Mouse (Mus musculus): ENCODE data around the gene Cntn5. TPM values are rescaled to one million over a fixed set of nuclear protein-coding genes. Genes with fewer than 3 reads are reported as not detected.

Cntn5 gene
- polyA plus RNA-seq, 1 experiment from 2014 or later = 24.6 TPM

DNA sequence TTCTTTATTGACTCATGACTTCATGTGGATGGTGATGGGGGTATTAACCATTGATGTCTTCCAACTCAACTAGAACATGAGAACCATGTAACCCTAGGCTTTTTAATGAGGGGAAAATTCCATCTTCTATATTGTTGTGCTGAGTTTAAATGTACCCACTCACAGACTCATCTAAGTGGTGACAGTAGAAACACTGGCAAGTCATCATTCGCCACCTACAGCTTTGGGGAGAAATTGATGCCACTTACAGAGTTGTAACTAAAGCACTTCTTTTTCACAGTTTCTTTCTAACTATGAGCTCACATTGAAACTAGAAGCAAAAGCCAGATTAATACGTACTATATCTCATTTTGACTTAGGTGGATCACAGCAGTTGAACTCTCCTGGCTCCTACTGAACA, 514.7 kb downstream of the Cntn5 start:
- no peaks in the 10 kb centered on the region for H3K27me3 ChIP-seq (replicated peaks)
- 93% methylated on average over 2 of the region's 2 CpGs for WGBS
- ATAC-seq (ENCODE audit: low FRiP score) = no peak
- no peak overlapping the region for H3K4me2 ChIP-seq
- no peaks in the 10 kb centered on the region for H3K4me1 ChIP-seq
- H3K9ac ChIP-seq (replicated peaks) = no peak overlapping the region
- no peak overlapping the region for H3K4me3 ChIP-seq (replicated peaks)
- no peaks in the 10 kb centered on the region for H3K36me3 ChIP-seq
- no peak overlapping the region for H3K27ac ChIP-seq (replicated peaks)
- H3K9me3 ChIP-seq (replicated peaks) = no peaks in the 10 kb centered on the region

GRCm38 (mm10) chr9:10384455-10384854, 520.1 kb downstream of the Cntn5 start:
- Histone ChIP-seq H3K36me3 (no peaks in the 10 kb centered on the region), H3K9ac (replicated peaks) (no peak overlapping the region), H3K27ac (replicated peaks) (no peak overlapping the region), H3K4me2 (no peak overlapping the region), H3K9me3 (replicated peaks) (no peaks in the 10 kb centered on the region), H3K4me3 (replicated peaks) (no peak overlapping the region), H3K4me1 (no peaks in the 10 kb centered on the region), H3K27me3 (replicated peaks) (no peaks in the 10 kb centered on the region)
- no peak for ATAC-seq (ENCODE audit: low FRiP score)
- WGBS = 75% methylated on average over 1 of the region's 1 CpGs

DNA sequence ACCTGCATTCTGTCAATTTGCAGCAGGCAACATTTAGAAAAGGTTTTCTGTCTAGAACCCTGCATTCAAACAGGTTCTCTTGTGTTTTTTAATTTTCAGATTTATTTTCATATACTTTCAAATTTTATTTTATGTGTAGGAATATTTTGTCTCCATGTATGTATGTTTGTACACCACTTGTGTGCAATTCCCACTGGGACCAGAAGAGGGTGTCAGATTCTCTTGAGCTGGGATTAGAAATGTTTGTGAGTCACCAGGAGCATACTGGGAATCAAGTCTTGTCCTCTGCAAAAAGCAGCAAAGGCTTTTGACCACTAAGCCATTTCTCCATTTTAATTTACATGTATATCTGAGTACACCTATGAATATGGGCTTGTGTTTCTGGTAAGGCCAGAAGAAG, 521.4 kb downstream of the Cntn5 start:
- H3K27me3 ChIP-seq (replicated peaks) = no peaks in the 10 kb centered on the region
- H3K9ac ChIP-seq (replicated peaks) = no peak overlapping the region
- no peak for ATAC-seq (ENCODE audit: low FRiP score)
- no peak overlapping the region for H3K4me3 ChIP-seq (replicated peaks)
- H3K27ac ChIP-seq (replicated peaks) = no peak overlapping the region
- H3K4me2 ChIP-seq = no peak overlapping the region
- no peaks in the 10 kb centered on the region for H3K9me3 ChIP-seq (replicated peaks)
- no peaks in the 10 kb centered on the region for H3K36me3 ChIP-seq
- no peaks in the 10 kb centered on the region for H3K4me1 ChIP-seq

DNA sequence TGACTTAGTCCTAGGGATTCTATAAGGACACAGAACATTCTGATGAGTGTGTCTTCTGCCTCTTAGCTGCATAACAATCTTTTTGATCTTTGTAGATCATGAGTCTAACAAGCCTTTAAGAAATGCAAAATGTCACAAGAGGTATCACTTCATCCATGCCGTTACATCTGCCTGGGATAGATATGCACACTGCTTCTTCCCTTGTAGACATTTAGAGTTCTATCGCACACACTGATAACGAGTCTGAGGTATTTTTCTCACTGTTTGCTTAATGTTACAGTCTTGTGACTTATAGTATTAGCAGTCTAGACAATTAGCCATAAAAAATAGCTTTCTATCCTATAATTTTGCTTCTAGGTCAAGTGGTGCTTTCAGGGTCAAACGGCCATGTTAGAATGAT, 522.9 kb downstream of the Cntn5 start:
- WGBS = 90% methylated on average over 4 of the region's 4 CpGs
- Histone ChIP-seq H3K27me3 (replicated peaks) (no peaks in the 10 kb centered on the region), H3K4me3 (replicated peaks) (no peak overlapping the region), H3K4me2 (no peak overlapping the region), H3K9ac (replicated peaks) (no peak overlapping the region), H3K36me3 (no peaks in the 10 kb centered on the region), H3K4me1 (no peaks in the 10 kb centered on the region), H3K9me3 (replicated peaks) (no peaks in the 10 kb centered on the region), H3K27ac (replicated peaks) (no peak overlapping the region)
- ATAC-seq (ENCODE audit: low FRiP score) = no peak

DNA sequence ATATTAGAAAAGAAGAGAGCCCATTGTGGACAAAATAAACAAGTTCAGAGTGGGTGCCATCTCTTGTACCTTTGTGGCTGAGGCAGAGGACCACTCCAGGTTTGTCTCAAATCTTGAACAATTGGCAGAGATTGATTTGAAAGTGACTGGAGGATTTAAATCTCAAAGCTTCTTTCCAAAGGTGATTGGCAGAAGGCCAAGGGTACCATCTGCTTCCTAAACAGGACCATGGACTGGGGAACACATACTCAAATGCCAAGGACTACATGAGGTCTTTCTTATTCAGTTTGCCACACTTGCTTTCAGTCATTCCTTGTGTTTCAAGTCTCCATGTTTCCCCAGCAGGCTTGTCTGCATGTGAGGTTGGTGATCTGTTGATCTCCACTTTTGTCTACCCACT, 528.3 kb downstream of the Cntn5 start:
- ATAC-seq (ENCODE audit: low FRiP score) = no peak
- H3K27ac ChIP-seq (replicated peaks) = no peak overlapping the region
- H3K4me3 ChIP-seq (replicated peaks) = no peak overlapping the region
- no peak overlapping the region for H3K4me2 ChIP-seq
- no peaks in the 10 kb centered on the region for H3K4me1 ChIP-seq
- no peaks in the 10 kb centered on the region for H3K36me3 ChIP-seq
- H3K9me3 ChIP-seq (replicated peaks) = no peaks in the 10 kb centered on the region
- H3K9ac ChIP-seq (replicated peaks) = no peak overlapping the region
- H3K27me3 ChIP-seq (replicated peaks) = no peaks in the 10 kb centered on the region

DNA sequence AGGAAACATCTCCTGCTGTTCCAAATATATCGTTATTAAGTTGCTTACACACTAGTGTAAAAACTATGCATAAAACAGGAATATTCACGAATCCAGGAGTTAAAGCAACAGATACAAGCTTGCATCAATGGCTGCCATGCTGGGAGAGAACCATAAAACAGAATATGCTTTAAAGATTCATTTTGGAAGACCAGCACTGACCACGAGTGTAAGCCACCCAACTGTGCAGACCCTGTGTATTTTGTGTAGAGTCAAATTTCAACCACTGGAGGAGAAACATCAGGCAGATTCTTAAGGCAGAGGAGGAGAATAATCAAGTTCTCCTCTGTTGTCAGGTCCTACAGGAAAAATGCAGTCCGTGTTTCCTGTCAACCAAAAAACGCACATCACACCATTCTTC, 535.6 kb downstream of the Cntn5 start:
- Histone ChIP-seq H3K4me2 (no peak overlapping the region), H3K9me3 (replicated peaks) (no peaks in the 10 kb centered on the region), H3K27ac (replicated peaks) (no peak overlapping the region), H3K9ac (replicated peaks) (no peak overlapping the region), H3K4me1 (no peaks in the 10 kb centered on the region), H3K36me3 (no peaks in the 10 kb centered on the region), H3K4me3 (replicated peaks) (no peak overlapping the region), H3K27me3 (replicated peaks) (no peaks in the 10 kb centered on the region)
- no peak for ATAC-seq (ENCODE audit: low FRiP score)
- WGBS = 51% methylated on average over 5 of the region's 5 CpGs

DNA sequence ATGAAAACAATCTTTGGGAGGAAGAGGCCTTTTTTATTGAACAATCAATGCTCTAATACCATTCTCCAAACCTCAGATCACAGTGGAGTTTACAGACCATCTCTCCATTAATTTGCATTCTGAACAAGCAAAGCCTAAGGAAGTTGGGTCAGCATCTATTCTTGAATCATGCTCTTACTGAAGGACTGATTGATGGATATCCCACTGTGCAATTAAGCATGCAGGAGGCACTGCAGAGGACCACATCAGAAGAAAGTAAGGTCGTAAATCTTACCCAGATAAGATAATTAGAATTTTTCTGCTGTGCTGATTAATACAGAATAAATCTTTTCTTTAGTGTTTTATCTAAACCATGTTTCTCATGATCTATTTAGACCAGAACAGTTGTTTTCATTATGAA, 536.2 kb downstream of the Cntn5 start:
- WGBS = 51% methylated on average over 1 of the region's 1 CpGs
- no peak for ATAC-seq (ENCODE audit: low FRiP score)
- H3K9ac ChIP-seq (replicated peaks) = no peak overlapping the region
- no peaks in the 10 kb centered on the region for H3K9me3 ChIP-seq (replicated peaks)
- no peak overlapping the region for H3K4me3 ChIP-seq (replicated peaks)
- no peaks in the 10 kb centered on the region for H3K36me3 ChIP-seq
- no peak overlapping the region for H3K27ac ChIP-seq (replicated peaks)
- no peaks in the 10 kb centered on the region for H3K4me1 ChIP-seq
- H3K4me2 ChIP-seq = no peak overlapping the region
- no peaks in the 10 kb centered on the region for H3K27me3 ChIP-seq (replicated peaks)

GRCm38 (mm10) chr9:10366246-10366955, 538.2 kb downstream of the Cntn5 start:
- Histone ChIP-seq H3K27me3 (replicated peaks) (no peaks in the 10 kb centered on the region), H3K4me2 (no peak overlapping the region), H3K36me3 (no peaks in the 10 kb centered on the region), H3K4me3 (replicated peaks) (no peak overlapping the region), H3K9ac (replicated peaks) (no peak overlapping the region), H3K4me1 (no peaks in the 10 kb centered on the region), H3K9me3 (replicated peaks) (no peaks in the 10 kb centered on the region), H3K27ac (replicated peaks) (no peak overlapping the region)
- 75% methylated on average over 6 of the region's 6 CpGs for WGBS
- ATAC-seq (ENCODE audit: low FRiP score) = no peak; the same call in 1 of the 2 replicates

DNA sequence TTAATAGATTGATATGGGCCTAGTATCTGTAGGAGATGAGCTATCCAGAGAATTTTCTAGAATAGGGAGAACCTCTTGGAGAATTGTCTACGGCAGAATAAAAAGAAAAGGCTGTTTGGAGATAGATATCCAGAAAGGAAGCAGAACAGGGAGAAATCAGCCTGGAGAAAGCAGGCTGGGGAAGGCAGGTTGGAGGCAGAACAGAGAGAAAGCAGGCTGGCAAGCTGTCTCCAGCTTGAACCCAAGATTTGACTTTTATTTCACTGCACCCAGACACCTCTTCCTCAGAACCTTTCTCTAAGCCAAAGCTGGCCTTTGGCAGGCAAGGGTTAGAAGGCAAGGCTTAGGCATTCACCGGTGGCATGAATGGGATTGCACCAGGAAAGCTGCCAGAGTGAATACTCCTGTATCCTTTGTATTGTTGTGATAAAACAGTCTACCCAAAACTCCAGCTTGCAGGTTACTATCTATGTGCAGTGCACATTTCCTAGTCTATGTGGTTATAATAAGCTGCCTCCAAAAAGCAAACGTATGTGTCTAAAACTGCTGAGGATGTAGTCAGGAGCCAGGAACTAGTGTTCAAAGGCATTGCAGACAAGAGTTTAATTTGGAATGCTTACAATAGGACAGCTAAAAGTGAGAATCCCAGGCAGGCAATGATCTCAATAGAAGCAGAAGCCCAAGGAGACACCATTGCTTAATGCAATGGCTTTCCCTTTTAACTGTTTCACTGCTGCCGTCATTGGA, 553.5 kb downstream of the Cntn5 start:
- H3K4me3 ChIP-seq (replicated peaks) = no peak overlapping the region
- H3K9ac ChIP-seq (replicated peaks) = no peak overlapping the region
- H3K36me3 ChIP-seq = no peaks in the 10 kb centered on the region
- no peak for ATAC-seq (ENCODE audit: low FRiP score)
- H3K27me3 ChIP-seq (replicated peaks) = no peaks in the 10 kb centered on the region
- H3K4me2 ChIP-seq = no peak overlapping the region
- H3K9me3 ChIP-seq (replicated peaks) = no peaks in the 10 kb centered on the region
- H3K27ac ChIP-seq (replicated peaks) = no peak overlapping the region
- WGBS = 83% methylated on average over 4 of the region's 4 CpGs
- no peaks in the 10 kb centered on the region for H3K4me1 ChIP-seq

DNA sequence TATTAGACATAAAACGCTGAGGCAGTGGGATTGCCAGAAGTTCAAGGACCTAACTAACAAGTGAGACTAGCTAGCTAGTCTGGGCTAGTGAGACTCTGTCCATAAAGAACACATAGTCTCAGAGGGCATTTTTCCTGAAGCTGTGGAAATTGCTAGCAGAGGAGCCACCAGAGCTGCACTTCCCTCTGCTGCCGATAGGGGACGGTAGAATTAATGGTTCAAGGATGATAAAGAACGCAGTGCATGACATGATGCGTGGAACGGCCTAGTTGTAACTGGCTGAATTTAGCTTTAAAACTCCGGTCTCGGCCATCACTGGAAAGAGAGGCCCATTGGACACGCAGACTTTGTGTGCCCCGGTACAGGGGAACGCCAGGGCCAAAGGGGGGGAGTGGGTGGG, 555.8 kb downstream of the Cntn5 start:
- H3K4me3 ChIP-seq (replicated peaks) = no peak overlapping the region
- no peak for ATAC-seq (ENCODE audit: low FRiP score)
- WGBS = 92% methylated on average over 11 of the region's 11 CpGs
- H3K36me3 ChIP-seq = no peaks in the 10 kb centered on the region
- H3K4me2 ChIP-seq = no peak overlapping the region
- no peak overlapping the region for H3K9ac ChIP-seq (replicated peaks)
- no peaks in the 10 kb centered on the region for H3K27me3 ChIP-seq (replicated peaks)
- H3K27ac ChIP-seq (replicated peaks) = no peak overlapping the region
- H3K4me1 ChIP-seq = no peaks in the 10 kb centered on the region
- no peaks in the 10 kb centered on the region for H3K9me3 ChIP-seq (replicated peaks)

DNA sequence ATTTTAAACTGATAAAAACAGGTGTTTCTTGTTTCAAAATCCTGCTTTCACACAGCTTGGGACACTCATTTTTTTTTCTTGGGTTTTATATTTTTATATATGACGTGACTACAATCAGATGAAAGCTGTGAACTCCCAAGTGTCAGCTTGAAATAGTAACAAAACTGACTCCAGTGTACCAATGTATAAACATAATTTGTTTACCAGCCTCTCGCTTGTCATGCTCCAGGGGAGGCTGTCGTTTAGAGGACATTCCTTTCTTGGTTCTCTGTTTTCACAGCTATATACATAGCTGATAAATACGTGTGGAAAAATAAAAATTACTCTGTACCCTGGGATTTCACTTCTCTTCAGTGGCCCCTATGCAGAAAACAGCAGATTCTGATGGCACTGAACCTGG, 556.4 kb downstream of the Cntn5 start:
- H3K9me3 ChIP-seq (replicated peaks) = no peaks in the 10 kb centered on the region
- no peak overlapping the region for H3K4me2 ChIP-seq
- no peak overlapping the region for H3K4me3 ChIP-seq (replicated peaks)
- no peak overlapping the region for H3K27ac ChIP-seq (replicated peaks)
- ATAC-seq (ENCODE audit: low FRiP score) = no peak
- H3K27me3 ChIP-seq (replicated peaks) = no peaks in the 10 kb centered on the region
- WGBS = 69% methylated on average over 4 of the region's 4 CpGs
- H3K9ac ChIP-seq (replicated peaks) = no peak overlapping the region
- H3K36me3 ChIP-seq = no peaks in the 10 kb centered on the region
- no peaks in the 10 kb centered on the region for H3K4me1 ChIP-seq

DNA sequence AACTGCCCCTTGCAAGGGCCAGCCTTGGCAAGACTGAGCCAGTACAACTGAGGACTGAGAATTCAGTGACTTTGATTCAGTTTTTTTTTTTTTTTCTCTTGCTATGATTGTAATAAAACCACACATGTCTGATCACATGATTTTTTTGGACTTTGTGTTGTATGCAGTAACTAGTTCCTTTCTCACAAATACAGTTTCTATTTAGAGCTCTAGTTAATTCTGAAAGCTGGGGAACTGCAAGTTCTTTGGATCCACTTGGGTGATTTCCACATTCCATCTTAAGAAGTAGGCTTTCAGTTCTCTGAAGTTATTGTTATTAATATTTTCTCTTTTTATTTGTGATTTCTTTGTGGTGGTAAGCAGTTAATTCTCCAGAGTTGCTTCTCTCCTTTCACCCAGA, 563.8 kb downstream of the Cntn5 start:
- ATAC-seq (ENCODE audit: low FRiP score) = no peak
- no peak overlapping the region for H3K4me2 ChIP-seq
- no peaks in the 10 kb centered on the region for H3K36me3 ChIP-seq
- H3K27me3 ChIP-seq (replicated peaks) = no peaks in the 10 kb centered on the region
- H3K4me3 ChIP-seq (replicated peaks) = no peak overlapping the region
- no peaks in the 10 kb centered on the region for H3K9me3 ChIP-seq (replicated peaks)
- no peaks in the 10 kb centered on the region for H3K4me1 ChIP-seq
- H3K27ac ChIP-seq (replicated peaks) = no peak overlapping the region
- no peak overlapping the region for H3K9ac ChIP-seq (replicated peaks)

Measured in neural tube, embryonic 15.5 days (tissue).